Mouse (Mus musculus): Measurements from ENCODE around the gene Eya4. TPM values are rescaled to one million over a fixed set of nuclear protein-coding genes. Genes with fewer than 3 reads are reported as not detected.

Gene Eya4
- polyA plus RNA-seq, 1 experiment from 2014 or later: 0.49 TPM

- 95% methylated on average over 1 of the region's 1 CpGs for WGBS
- H3K4me2 ChIP-seq (ENCODE audit: low read length): no peak overlapping the region
- H3K4me3 ChIP-seq (ENCODE audit: low read length): no peak overlapping the region
- no peaks in the 10 kb centered on the region for H3K9me3 ChIP-seq (ENCODE audit: control insufficient read depth, low read length)
- no peaks in the 10 kb centered on the region for H3K27me3 ChIP-seq (replicated peaks; ENCODE audit: control insufficient read depth, insufficient read depth, low read length)
- no peaks in the 10 kb centered on the region for H3K4me1 ChIP-seq (ENCODE audit: control insufficient read depth, insufficient read depth, low read depth, low read length)
- H3K27ac ChIP-seq (ENCODE audit: low read depth, low read length): no peak overlapping the region
- H3K9ac ChIP-seq (ENCODE audit: low read depth, low read length): no peak overlapping the region
- H3K36me3 ChIP-seq (ENCODE audit: control insufficient read depth, insufficient read depth, low read length): no peaks in the 10 kb centered on the region
- ATAC-seq: no peak
These were observed 260.3 kb downstream of the Eya4 start for GRCm38 (mm10) chr10:23090323-23090722.

GRCm38 (mm10) chr10:23089271-23089670, 261.3 kb downstream of the Eya4 start:
- no peak overlapping the region for H3K27ac ChIP-seq (ENCODE audit: low read depth, low read length)

GRCm38 (mm10) chr10:23088764-23089163, 261.8 kb downstream of the Eya4 start:
- Histone ChIP-seq H3K36me3 (ENCODE audit: control insufficient read depth, insufficient read depth, low read length) (no peaks in the 10 kb centered on the region), H3K9ac (ENCODE audit: low read depth, low read length) (no peak overlapping the region), H3K27me3 (replicated peaks; ENCODE audit: control insufficient read depth, insufficient read depth, low read length) (no peaks in the 10 kb centered on the region), H3K4me3 (ENCODE audit: low read length) (no peak overlapping the region), H3K4me1 (ENCODE audit: control insufficient read depth, insufficient read depth, low read depth, low read length) (no peaks in the 10 kb centered on the region), H3K4me2 (ENCODE audit: low read length) (no peak overlapping the region), H3K27ac (ENCODE audit: low read depth, low read length) (no peak overlapping the region), H3K9me3 (ENCODE audit: control insufficient read depth, low read length) (no peaks in the 10 kb centered on the region)
- ATAC-seq: no peak
- WGBS: 57% methylated on average over 3 of the region's 3 CpGs

More at GRCm38 (mm10) chr10:23089271-23089670, 261.3 kb downstream of the Eya4 start:
- Histone ChIP-seq H3K36me3 (ENCODE audit: control insufficient read depth, insufficient read depth, low read length) (no peaks in the 10 kb centered on the region), H3K27me3 (replicated peaks; ENCODE audit: control insufficient read depth, insufficient read depth, low read length) (no peaks in the 10 kb centered on the region), H3K4me2 (ENCODE audit: low read length) (no peak overlapping the region), H3K4me3 (ENCODE audit: low read length) (no peak overlapping the region), H3K9ac (ENCODE audit: low read depth, low read length) (no peak overlapping the region), H3K9me3 (ENCODE audit: control insufficient read depth, low read length) (no peaks in the 10 kb centered on the region), H3K4me1 (ENCODE audit: control insufficient read depth, insufficient read depth, low read depth, low read length) (no peaks in the 10 kb centered on the region)
- 89% methylated on average over 6 of the region's 6 CpGs for WGBS
- no peak for ATAC-seq

- Histone ChIP-seq H3K9me3 (ENCODE audit: control insufficient read depth, low read length) (no peaks in the 10 kb centered on the region), H3K27ac (ENCODE audit: low read depth, low read length) (no peak overlapping the region), H3K4me3 (ENCODE audit: low read length) (no peak overlapping the region), H3K4me1 (ENCODE audit: control insufficient read depth, insufficient read depth, low read depth, low read length) (no peaks in the 10 kb centered on the region), H3K4me2 (ENCODE audit: low read length) (no peak overlapping the region), H3K9ac (ENCODE audit: low read depth, low read length) (no peak overlapping the region), H3K36me3 (ENCODE audit: control insufficient read depth, insufficient read depth, low read length) (no peaks in the 10 kb centered on the region), H3K27me3 (replicated peaks; ENCODE audit: control insufficient read depth, insufficient read depth, low read length) (no peaks in the 10 kb centered on the region)
- 71% methylated on average over 21 of the region's 21 CpGs for WGBS
- peak; percentile 66; the same call in 1 of the 2 replicates for ATAC-seq
These were observed 264.0 kb downstream of the Eya4 start for GRCm38 (mm10) chr10:23086352-23087215.

- Histone ChIP-seq H3K36me3 (ENCODE audit: control insufficient read depth, insufficient read depth, low read length) (no peaks in the 10 kb centered on the region), H3K27ac (ENCODE audit: low read depth, low read length) (no peak overlapping the region), H3K9me3 (ENCODE audit: control insufficient read depth, low read length) (no peaks in the 10 kb centered on the region), H3K4me3 (ENCODE audit: low read length) (no peak overlapping the region), H3K27me3 (replicated peaks; ENCODE audit: control insufficient read depth, insufficient read depth, low read length) (no peaks in the 10 kb centered on the region), H3K4me2 (ENCODE audit: low read length) (no peak overlapping the region), H3K4me1 (ENCODE audit: control insufficient read depth, insufficient read depth, low read depth, low read length) (no peaks in the 10 kb centered on the region), H3K9ac (ENCODE audit: low read depth, low read length) (no peak overlapping the region)
- 35% methylated on average over 4 of the region's 4 CpGs for WGBS
- ATAC-seq: no peak
These were observed 269.1 kb downstream of the Eya4 start for GRCm38 (mm10) chr10:23081548-23081828.

- peak; percentile 80 for ATAC-seq
- H3K9me3 ChIP-seq (ENCODE audit: control insufficient read depth, low read length): no peaks in the 10 kb centered on the region
- no peak overlapping the region for H3K4me2 ChIP-seq (ENCODE audit: low read length)
- no peaks in the 10 kb centered on the region for H3K36me3 ChIP-seq (ENCODE audit: control insufficient read depth, insufficient read depth, low read length)
- no peaks in the 10 kb centered on the region for H3K27me3 ChIP-seq (replicated peaks; ENCODE audit: control insufficient read depth, insufficient read depth, low read length)
- H3K9ac ChIP-seq (ENCODE audit: low read depth, low read length): no peak overlapping the region
- H3K4me1 ChIP-seq (ENCODE audit: control insufficient read depth, insufficient read depth, low read depth, low read length): no peaks in the 10 kb centered on the region
- 37% methylated on average over 24 of the region's 24 CpGs for WGBS
- no peak overlapping the region for H3K27ac ChIP-seq (ENCODE audit: low read depth, low read length)
- no peak overlapping the region for H3K4me3 ChIP-seq (ENCODE audit: low read length)
These were observed 269.6 kb downstream of the Eya4 start for GRCm38 (mm10) chr10:23080749-23081547.

GRCm38 (mm10) chr10:23076691-23077385, 273.7 kb downstream of the Eya4 start:
- H3K9me3 ChIP-seq (ENCODE audit: control insufficient read depth, low read length): no peaks in the 10 kb centered on the region
- no peaks in the 10 kb centered on the region for H3K4me1 ChIP-seq (ENCODE audit: control insufficient read depth, insufficient read depth, low read depth, low read length)
- H3K27ac ChIP-seq (ENCODE audit: low read depth, low read length): no peak overlapping the region
- 60% methylated on average over 21 of the region's 21 CpGs for WGBS
- no peak overlapping the region for H3K9ac ChIP-seq (ENCODE audit: low read depth, low read length)
- H3K4me2 ChIP-seq (ENCODE audit: low read length): peak overlapping the region; percentile 38
- H3K27me3 ChIP-seq (replicated peaks; ENCODE audit: control insufficient read depth, insufficient read depth, low read length): no peaks in the 10 kb centered on the region
- peak overlapping the region; percentile 13 for H3K4me3 ChIP-seq (ENCODE audit: low read length)
- ATAC-seq: no peak
- no peaks in the 10 kb centered on the region for H3K36me3 ChIP-seq (ENCODE audit: control insufficient read depth, insufficient read depth, low read length)

- H3K36me3 ChIP-seq (ENCODE audit: control insufficient read depth, insufficient read depth, low read length): no peaks in the 10 kb centered on the region
- H3K27me3 ChIP-seq (replicated peaks; ENCODE audit: control insufficient read depth, insufficient read depth, low read length): no peaks in the 10 kb centered on the region
- no peak overlapping the region for H3K9ac ChIP-seq (ENCODE audit: low read depth, low read length)
- no peaks in the 10 kb centered on the region for H3K9me3 ChIP-seq (ENCODE audit: control insufficient read depth, low read length)
- WGBS: 85% methylated on average over 2 of the region's 2 CpGs
- no peak overlapping the region for H3K27ac ChIP-seq (ENCODE audit: low read depth, low read length)
- H3K4me1 ChIP-seq (ENCODE audit: control insufficient read depth, insufficient read depth, low read depth, low read length): no peaks in the 10 kb centered on the region
- ATAC-seq: no peak
- no peak overlapping the region for H3K4me2 ChIP-seq (ENCODE audit: low read length)
- no peak overlapping the region for H3K4me3 ChIP-seq (ENCODE audit: low read length)
These were observed 277.2 kb downstream of the Eya4 start for GRCm38 (mm10) chr10:23073431-23073830.

GRCm38 (mm10) chr10:23063637-23064036, 286.9 kb downstream of the Eya4 start:
- H3K9ac ChIP-seq (ENCODE audit: low read depth, low read length): no peak overlapping the region
- H3K4me1 ChIP-seq (ENCODE audit: control insufficient read depth, insufficient read depth, low read depth, low read length): no peaks in the 10 kb centered on the region
- no peaks in the 10 kb centered on the region for H3K27me3 ChIP-seq (replicated peaks; ENCODE audit: control insufficient read depth, insufficient read depth, low read length)
- H3K4me2 ChIP-seq (ENCODE audit: low read length): no peak overlapping the region
- H3K27ac ChIP-seq (ENCODE audit: low read depth, low read length): no peak overlapping the region
- H3K36me3 ChIP-seq (ENCODE audit: control insufficient read depth, insufficient read depth, low read length): no peaks in the 10 kb centered on the region
- WGBS: 60% methylated on average over 6 of the region's 6 CpGs
- no peak for ATAC-seq
- H3K4me3 ChIP-seq (ENCODE audit: low read length): no peak overlapping the region
- H3K9me3 ChIP-seq (ENCODE audit: control insufficient read depth, low read length): no peaks in the 10 kb centered on the region
